Mouse (Mus musculus) urinary bladder, postnatal 36 days (tissue): ENCODE results near the gene Tdgf1.

Experiments used
- DNase-seq, 2 experiments: peaks; one replicate each; pipeline ENCODE4 v3.0.0; 2022; ENCODE audit warnings: low spot score in 2 of 2, mixed read lengths in 1 of 2

Tdgf1 gene

GRCm38 (mm10) chr9:110945926-110946325, at the start of gene Tdgf1:
TSS of gene Tdgf1 (minus strand) at chr9:110946158.
- DNase-seq: no peak

- peak; percentile 70 to 80 for DNase-seq
Observed at GRCm38 (mm10) chr9:110994716-110995172, 48.8 kb upstream of the Tdgf1 start.

- no peak for DNase-seq
Observed at GRCm38 (mm10) chr9:110993281-110993709, 47.3 kb upstream of the Tdgf1 start.

- no peak for DNase-seq
Observed at GRCm38 (mm10) chr9:110990204-110990603, 44.2 kb upstream of the Tdgf1 start, which contains the start of gene Rtp3. TSS of gene Rtp3 (minus strand) at chr9:110990583.

- no peak for DNase-seq
Observed at GRCm38 (mm10) chr9:110989543-110989942, 43.6 kb upstream of the Tdgf1 start.

- DNase-seq: no peak
Observed at GRCm38 (mm10) chr9:110989141-110989540, 43.2 kb upstream of the Tdgf1 start.

- no peak for DNase-seq
Observed at GRCm38 (mm10) chr9:110988078-110988477, 42.1 kb upstream of the Tdgf1 start.

GRCm38 (mm10) chr9:110987331-110987730, 41.4 kb upstream of the Tdgf1 start:
- DNase-seq: no peak

- DNase-seq: no peak
Observed at GRCm38 (mm10) chr9:110985951-110986350, 40.0 kb upstream of the Tdgf1 start.

GRCm38 (mm10) chr9:110985541-110985940, 39.6 kb upstream of the Tdgf1 start:
- DNase-seq: no peak

- DNase-seq: no peak
Observed at GRCm38 (mm10) chr9:110984096-110984495, 38.1 kb upstream of the Tdgf1 start.

GRCm38 (mm10) chr9:110982351-110982750, 36.4 kb upstream of the Tdgf1 start:
- no peak for DNase-seq

GRCm38 (mm10) chr9:110979411-110979810, 33.5 kb upstream of the Tdgf1 start:
- no peak for DNase-seq

GRCm38 (mm10) chr9:110965910-110966231, 19.9 kb upstream of the Tdgf1 start:
- no peak for DNase-seq

GRCm38 (mm10) chr9:110965062-110965909, 19.3 kb upstream of the Tdgf1 start:
- no peak for DNase-seq

GRCm38 (mm10) chr9:110963566-110964115, 17.7 kb upstream of the Tdgf1 start:
- DNase-seq: no peak

GRCm38 (mm10) chr9:110961386-110961785, 15.4 kb upstream of the Tdgf1 start:
- DNase-seq: no peak

GRCm38 (mm10) chr9:110960230-110961149, 14.5 kb upstream of the Tdgf1 start:
- DNase-seq: no peak

GRCm38 (mm10) chr9:110959669-110960068, 13.7 kb upstream of the Tdgf1 start:
- DNase-seq: no peak

- no peak for DNase-seq
Observed at GRCm38 (mm10) chr9:110955962-110956361, 10.0 kb upstream of the Tdgf1 start.

- no peak for DNase-seq
Observed at GRCm38 (mm10) chr9:110954681-110955445, 8.9 kb upstream of the Tdgf1 start.
